Mouse (Mus musculus): ENCODE data around the gene Gja5.
"Not testable (repeated sequence)": the region's sequence is repeated elsewhere in the genome, so short reads cannot be mapped to it uniquely, and the experiment has no call there.

Gja5 gene

DNA sequence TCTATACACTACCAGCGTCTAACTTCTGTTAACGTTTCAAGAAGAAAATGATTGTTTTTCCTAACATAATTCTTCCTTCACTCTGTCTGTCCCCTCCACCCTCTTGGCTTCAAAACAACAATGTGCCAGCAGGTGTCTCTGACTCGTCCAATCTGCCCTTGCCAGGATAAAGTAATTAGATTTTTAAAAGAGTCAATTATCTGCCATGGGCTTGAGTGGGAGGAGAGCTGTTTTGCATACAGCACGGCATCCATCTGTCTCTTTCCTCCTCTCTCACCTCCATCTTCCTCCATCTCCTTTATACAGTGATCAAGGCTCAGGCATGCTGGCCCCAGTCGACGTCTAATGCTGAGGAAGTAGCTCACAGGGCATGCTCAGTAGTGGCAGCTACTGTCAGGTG, 132.6 kb downstream of the Gja5 start:
- no peak for DNase-seq (ENCODE audit: low spot score)

GRCm38 (mm10) chr3:97039721-97040120, 135.2 kb downstream of the Gja5 start:
- DNase-seq (ENCODE audit: low spot score), result no peak

DNA sequence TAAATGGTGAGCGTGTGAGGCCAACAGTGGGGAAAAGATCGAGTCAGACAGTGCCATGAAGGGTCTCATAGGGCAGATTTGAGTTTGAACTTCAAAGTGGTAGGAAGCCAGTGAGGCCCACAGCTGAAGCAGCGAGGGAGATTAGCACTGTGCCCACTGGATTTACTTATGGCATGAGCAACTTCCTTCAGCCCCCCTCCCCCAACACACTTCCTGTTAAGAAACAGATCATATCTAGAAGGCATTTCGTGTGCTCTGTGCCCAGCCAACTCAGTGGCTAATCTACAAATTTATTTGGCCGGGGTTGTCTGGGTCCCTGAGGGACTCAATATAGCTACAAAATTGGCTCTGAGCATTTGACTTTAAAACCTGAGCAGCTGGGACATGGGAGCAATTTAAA, 139.7 kb downstream of the Gja5 start:
- no peak for DNase-seq (ENCODE audit: low spot score)

DNA sequence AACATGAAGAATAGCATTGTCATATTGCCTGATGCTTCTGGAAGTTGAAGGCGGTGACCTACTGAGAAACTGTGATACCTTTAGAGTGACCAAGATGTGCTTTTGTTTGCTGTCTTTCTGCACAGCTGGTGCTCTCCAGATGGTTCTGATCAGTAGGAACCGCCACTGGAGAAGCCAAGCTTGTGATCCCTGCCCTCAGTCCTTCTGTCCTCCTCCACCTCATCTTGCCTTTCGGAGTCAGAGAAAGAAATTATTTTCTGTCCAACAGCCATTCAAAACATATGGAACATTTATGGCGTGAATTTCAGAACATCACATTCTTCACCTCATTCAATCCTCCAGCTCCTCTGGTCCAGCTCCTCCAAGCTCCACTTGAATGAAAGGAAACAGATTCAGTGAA, 143.3 kb downstream of the Gja5 start:
- DNase-seq (ENCODE audit: low spot score), result no peak

- no peak for DNase-seq (ENCODE audit: low spot score)
Observed at GRCm38 (mm10) chr3:97048360-97048759, 143.9 kb downstream of the Gja5 start.

DNA sequence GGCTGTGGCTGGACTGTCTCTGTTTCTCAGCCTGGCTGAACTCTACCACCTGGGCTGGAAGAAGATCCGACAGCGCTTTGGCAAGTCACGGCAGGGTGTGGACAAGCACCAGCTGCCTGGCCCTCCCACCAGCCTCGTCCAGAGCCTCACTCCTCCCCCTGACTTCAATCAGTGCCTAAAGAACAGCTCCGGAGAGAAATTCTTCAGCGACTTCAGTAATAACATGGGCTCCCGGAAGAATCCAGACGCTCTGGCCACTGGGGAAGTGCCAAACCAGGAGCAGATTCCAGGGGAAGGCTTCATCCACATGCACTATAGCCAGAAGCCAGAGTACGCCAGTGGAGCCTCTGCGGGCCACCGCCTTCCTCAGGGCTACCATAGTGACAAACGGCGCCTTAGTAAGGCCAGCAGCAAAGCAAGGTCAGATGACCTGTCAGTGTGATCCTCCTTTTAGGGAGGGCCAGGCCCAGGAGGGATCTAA, 146.8 kb downstream of the Gja5 start:
- peak; percentile 14 for DNase-seq (ENCODE audit: low spot score)

- no peak for DNase-seq (ENCODE audit: low spot score)
Observed at GRCm38 (mm10) chr3:97052069-97052799, 147.7 kb downstream of the Gja5 start.

DNA sequence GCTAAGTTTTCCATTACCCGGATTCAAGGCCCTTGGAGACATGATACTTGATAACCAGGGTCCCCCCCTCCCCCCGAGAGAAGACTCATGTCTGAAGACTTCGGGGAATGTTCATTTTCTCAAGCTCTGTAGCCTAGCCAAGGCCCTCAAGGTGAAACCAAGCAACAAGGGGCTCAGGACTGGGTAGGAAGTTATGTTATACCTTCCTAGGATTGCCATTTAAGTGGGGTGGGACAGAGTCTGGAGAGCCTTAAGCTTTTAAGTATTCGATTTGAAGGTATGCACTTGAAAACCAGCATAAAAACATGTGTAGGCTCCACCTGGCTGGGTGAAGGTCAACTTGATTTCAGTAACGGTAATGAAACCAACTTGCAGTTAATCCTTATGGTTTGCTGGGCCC, 154.2 kb downstream of the Gja5 start:
- no peak for DNase-seq (ENCODE audit: low spot score)

- DNase-seq (ENCODE audit: low spot score), result no peak
Observed at GRCm38 (mm10) chr3:97060119-97060518, 155.6 kb downstream of the Gja5 start.

DNA sequence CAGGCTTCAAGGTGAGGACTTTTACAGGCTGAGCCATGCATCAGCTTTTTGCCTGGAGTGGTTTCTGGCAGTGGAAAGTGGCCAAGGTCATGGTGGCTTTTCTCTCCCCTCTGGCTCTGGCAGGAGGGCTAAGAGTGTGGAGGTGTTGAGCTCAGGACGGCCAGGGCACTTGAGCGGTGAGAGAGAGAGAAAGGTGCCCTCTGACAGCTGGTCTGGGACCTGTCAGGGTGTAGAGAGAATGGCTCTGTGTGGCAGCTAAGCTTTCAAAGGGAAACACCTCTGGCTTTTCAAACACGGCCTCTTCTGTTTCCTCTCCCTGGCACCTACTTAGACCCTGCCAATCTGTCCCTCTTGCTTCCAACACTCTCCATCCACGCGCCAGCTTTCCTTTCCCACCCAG, 158.3 kb downstream of the Gja5 start:
- no peak for DNase-seq (ENCODE audit: low spot score)

GRCm38 (mm10) chr3:97064046-97064445, 159.6 kb downstream of the Gja5 start:
- DNase-seq (ENCODE audit: low spot score), result no peak

DNA sequence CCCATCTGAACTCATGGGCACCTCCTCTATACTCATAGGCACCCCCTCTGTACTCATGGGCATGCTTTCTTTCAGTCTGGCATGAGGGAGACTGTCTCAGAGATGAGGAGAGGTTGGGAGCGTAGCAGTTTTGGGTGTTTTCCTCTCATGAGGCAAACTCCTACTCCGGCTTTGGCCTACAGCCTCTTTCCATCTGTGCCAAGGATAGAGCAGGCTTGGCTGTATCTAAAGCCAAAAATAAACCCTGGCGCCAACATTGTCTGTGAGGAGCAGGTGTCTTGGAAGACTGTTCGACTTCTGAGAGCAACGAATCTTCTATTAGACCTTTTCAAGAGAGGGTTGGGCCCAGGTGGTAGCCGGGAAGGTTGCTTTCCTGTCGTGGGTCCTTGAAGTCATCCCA, 165.1 kb downstream of the Gja5 start:
- not testable (repeated sequence) for DNase-seq (ENCODE audit: low spot score)

DNA sequence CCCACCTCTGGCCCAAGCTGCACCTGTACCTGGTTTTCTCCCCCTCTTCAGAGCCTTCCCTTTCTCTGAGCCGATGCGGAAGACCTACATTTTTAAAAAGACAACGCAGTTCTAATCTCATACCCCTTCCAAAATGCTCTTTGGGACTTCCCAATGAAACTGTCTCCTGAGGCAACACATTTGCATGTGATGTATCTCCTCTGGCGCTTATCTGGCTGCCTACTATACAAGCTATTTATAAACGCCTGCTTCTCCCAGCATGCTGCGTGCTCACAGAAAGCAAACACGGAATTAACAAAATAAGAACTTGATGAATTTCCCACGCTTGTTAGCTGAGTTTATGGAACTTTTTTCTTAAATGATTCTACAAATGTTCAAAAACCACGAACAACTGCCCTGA, 167.4 kb downstream of the Gja5 start:
- DNase-seq (ENCODE audit: low spot score), result not testable (repeated sequence)

GRCm38 (mm10) chr3:97072361-97072760, 167.9 kb downstream of the Gja5 start:
- not testable (repeated sequence) for DNase-seq (ENCODE audit: low spot score)

DNA sequence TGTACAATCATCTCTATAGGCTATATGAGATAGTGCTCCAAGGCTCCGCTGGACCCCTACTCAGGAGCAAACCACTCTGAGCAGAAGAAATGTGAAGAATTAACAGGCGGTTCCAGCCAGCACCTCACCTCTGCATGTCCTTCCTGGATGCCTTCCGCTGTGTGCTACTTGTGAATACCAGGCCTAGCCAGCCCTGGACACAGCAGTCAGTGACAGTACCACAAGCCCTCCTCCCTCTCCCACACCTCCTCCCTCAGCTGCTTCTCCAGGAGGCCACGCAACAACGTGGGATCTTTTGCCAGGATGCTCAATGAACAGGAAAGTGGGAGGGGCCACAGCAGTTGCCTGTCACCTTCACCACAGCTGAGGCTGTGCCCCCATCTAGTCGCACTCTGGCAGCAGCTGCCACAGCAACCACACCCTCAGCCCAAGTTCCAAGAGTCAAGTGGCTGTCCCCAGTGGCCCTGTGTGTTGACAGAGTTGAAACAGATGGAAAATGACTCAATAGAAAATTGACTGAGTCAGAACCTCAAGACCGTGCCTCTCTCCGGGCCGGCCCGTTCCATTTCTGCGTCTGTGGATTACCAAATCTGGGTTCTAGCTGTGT, 171.4 kb downstream of the Gja5 start:
- DNase-seq (ENCODE audit: low spot score), result not testable (repeated sequence)

GRCm38 (mm10) chr3:97076412-97076811, 171.9 kb downstream of the Gja5 start:
- peak; percentile 30 for DNase-seq (ENCODE audit: low spot score)

DNA sequence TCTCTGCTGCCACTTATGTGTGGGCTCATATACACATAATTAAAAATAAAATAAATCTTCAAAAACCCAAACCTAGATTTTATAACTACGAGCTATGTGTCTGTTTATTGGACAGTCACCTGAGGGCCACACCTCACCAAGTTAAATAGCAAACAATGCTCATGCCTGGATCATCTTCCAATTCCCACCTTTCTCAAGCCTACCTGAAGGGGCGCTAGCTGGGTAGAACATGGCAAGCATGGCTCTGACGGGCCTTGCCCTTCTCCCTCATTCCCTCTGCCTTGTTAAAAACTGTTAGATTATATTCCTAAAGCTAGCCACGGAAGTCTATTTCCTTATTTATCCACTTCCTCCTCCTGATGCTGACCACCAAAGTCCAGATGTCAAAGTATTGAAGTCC, 173.9 kb downstream of the Gja5 start:
- no peak for DNase-seq (ENCODE audit: low spot score)

GRCm38 (mm10) chr3:97082156-97082555, 177.7 kb downstream of the Gja5 start:
- DNase-seq (ENCODE audit: low spot score), result no peak

DNA sequence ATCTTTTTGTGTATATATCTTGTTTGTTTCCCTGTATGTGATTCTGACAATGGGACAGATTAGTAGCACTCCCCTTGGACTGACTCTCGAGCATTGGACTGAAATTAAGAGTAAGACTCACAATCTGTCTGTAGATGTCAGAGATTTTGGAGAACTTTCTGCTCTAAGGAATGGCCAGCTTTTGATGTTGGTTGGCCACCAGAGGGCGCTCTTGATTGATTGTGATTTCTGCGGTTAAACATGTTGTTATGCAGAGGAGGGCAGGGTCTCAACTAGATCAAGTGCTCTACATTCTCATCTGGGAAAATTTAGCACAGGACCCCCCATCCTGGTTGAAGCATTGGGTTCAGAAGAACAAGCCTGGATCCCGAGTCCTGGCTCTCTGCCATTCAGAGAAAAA, 182.8 kb downstream of the Gja5 start:
- no peak for DNase-seq (ENCODE audit: low spot score)

DNA sequence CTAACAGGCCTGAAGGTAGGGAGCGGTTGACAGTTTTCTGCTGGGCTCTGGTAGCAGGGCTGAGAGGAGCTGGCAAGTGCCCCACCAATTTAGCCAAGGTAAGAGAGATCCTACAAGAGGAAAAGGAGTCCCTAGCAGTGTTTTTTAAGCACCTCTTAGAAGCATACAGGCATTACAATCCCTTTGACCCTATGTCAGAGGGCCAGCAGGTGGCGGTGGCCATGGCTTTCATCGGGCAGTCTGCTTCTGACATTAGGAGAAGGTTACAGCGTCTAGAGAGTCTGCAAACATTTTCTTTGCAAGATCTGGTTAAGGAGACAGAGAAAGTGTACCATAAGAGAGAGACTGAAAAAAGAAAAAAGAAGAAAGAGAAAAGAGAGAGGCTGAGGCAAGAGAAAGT, 183.8 kb downstream of the Gja5 start:
- not testable (repeated sequence) for DNase-seq (ENCODE audit: low spot score)

DNA sequence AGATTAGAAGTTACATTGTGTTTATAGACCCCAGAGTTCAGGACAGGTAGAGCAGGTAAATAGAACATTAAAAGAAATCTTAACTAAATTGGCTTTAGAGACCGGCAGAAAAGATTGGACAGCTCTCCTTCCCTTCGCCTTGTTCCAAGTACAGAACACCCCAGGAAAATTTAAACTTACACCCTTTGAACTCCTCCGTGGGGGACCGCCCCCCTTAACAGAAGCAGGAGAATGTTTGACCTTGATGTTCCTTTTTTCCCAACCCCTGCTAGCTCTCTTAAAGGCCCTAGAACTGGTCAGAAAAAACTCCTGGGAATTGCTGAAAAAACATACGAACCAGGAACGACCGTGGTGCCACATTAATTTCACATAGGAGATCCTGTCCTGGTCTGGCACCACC, 187.5 kb downstream of the Gja5 start:
- DNase-seq (ENCODE audit: low spot score), result not testable (repeated sequence)

DNA sequence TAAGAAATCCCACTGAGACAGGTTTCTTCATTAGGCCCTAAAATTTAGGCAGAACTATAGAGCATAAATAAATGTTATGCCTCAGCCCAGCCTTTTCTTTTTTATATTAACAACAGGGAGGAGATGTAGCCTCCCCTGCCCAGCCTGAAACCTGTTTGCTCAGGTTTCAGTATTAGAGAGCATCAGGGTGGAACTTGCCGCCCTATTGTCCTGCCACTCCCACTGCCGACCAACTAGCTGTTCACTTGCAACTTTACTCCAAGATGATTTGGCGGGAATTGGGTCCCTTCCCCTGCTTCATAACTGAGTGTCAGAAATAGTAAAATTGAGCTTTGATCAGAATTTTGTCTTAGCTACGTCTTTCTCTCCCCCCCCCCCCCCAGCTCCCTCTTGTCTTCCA, 192.2 kb downstream of the Gja5 start:
- not testable (repeated sequence) for DNase-seq (ENCODE audit: low spot score)

- DNase-seq (ENCODE audit: low spot score), result no peak
Observed at GRCm38 (mm10) chr3:97100784-97101641, 196.5 kb downstream of the Gja5 start.
